Mouse (Mus musculus) intestine, embryonic 16.5 days (tissue): ENCODE data around the gene Smarca4. TPM values are rescaled to one million over a fixed set of nuclear protein-coding genes. Genes with fewer than 3 reads are reported as not detected.

ENCODE experiments used
- ATAC-seq: fragments of 200-750 bp; cut with Nextera tagmentation; 2 replicates; pipeline ENCODE4 v1.8.0; 2017; ENCODE audit warnings: moderate TSS enrichment, moderate library complexity
- H3K27ac ChIP-seq: fragments of 300-500 bp; sonication (generic); 2 replicates; pipeline ENCODE4 v1.5.1; 2014; ENCODE audit warnings: mild to moderate bottlenecking, low read length
- H3K27me3 ChIP-seq: fragments of 300-500 bp; sonication (generic); replicated peaks from 2 replicates; pipeline ENCODE4 v1.6.1; 2014; ENCODE audit warnings: low read length, control low read depth, mixed read lengths; ENCODE audit not compliant: control insufficient read depth, insufficient read depth
- H3K36me3 ChIP-seq: fragments of 300-500 bp; sonication (generic); 2 replicates; pipeline ENCODE4 v1.6.1; 2014; ENCODE audit warnings: low read length, control low read depth; ENCODE audit not compliant: control insufficient read depth, insufficient read depth
- H3K4me1 ChIP-seq: fragments of 300-500 bp; sonication (generic); 2 replicates; pipeline ENCODE4 v1.6.1; 2014; ENCODE audit warnings: low read length, control low read depth, mixed read lengths; ENCODE audit not compliant: control insufficient read depth, insufficient read depth
- H3K4me2 ChIP-seq: fragments of 300-500 bp; sonication (generic); 2 replicates; pipeline ENCODE4 v1.6.1; 2014; ENCODE audit warnings: low read depth, low read length, control low read depth
- H3K4me3 ChIP-seq: fragments of 300-500 bp; sonication (generic); 2 replicates; pipeline ENCODE4 v1.5.1; 2014; ENCODE audit warnings: mild to moderate bottlenecking, low read length
- H3K9ac ChIP-seq: fragments of 300-500 bp; sonication (generic); 2 replicates; pipeline ENCODE4 v1.6.1; 2014; ENCODE audit warnings: low read depth, low read length
- H3K9me3 ChIP-seq: fragments of 300-500 bp; sonication (generic); 2 replicates; pipeline ENCODE4 v1.6.1; 2016; ENCODE audit warnings: low read length, control low read depth; ENCODE audit not compliant: control insufficient read depth
- WGBS: fragments of 180-500 bp; shearing (Covaris S2); extraction: QIAGEN DNeasy Blood & Tissue Kit; methylation state at CpG from one replicate; pipeline ENCODE4 v1.1.7; 2014; 5-methylcytosine and 5-hydroxymethylcytosine counted together
- polyA plus RNA-seq: library from polyadenylated mRNA; unstranded; fragments of >200 nt; fragmentation: Nextera tagmentation; extraction: Ambion mirVana; gene quantifications from 2 replicates; pipeline ENCODE4 v1.2.1, GENCODE M21; 2015

Smarca4 gene
- polyA plus RNA-seq, 1 experiment from 2014 or later: 61.2 TPM

DNA sequence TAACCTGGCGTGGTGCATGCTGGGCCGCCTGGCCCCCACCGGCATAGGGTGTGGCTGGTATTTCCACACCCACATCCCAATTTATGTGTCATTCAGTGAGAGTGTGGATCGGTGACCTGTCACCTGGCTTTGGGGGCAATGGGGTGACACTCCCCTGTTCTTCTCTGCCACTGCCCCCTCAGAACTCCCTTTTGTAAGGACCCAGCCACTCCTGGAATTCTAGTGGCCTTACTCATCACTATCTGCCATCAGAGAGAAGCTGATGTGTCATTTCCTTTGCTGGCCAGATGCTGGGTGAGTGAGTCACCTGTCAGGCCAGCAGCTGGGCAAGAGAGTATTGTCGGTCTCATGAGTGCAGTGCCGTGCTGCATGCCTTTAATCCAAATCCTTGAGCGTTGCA lies 113.3 kb downstream of the Smarca4 start:
- 63% methylated on average over 7 of the region's 7 CpGs for WGBS
- H3K27me3 ChIP-seq: no peaks in the 10 kb centered on the region
- H3K9me3 ChIP-seq: no peaks in the 10 kb centered on the region
- no peak overlapping the region for H3K27ac ChIP-seq
- H3K4me3 ChIP-seq: no peak overlapping the region
- peaks cover 22% of the 10 kb centered on the region for H3K36me3 ChIP-seq
- peaks cover 28% of the 10 kb centered on the region; the same call in 1 of the 2 replicates for H3K4me1 ChIP-seq
- no peak for ATAC-seq
- H3K4me2 ChIP-seq: no peak overlapping the region
- H3K9ac ChIP-seq: no peak overlapping the region

GRCm38 (mm10) chr9:21732288-21732687 lies 116.3 kb downstream of the Smarca4 start:
- H3K4me2 ChIP-seq: no peak overlapping the region
- H3K9ac ChIP-seq: no peak overlapping the region
- no peaks in the 10 kb centered on the region for H3K9me3 ChIP-seq
- H3K27ac ChIP-seq: no peak overlapping the region
- no peak for ATAC-seq
- H3K4me1 ChIP-seq: peaks cover 14% of the 10 kb centered on the region; the same call in 1 of the 2 replicates
- no peak overlapping the region for H3K4me3 ChIP-seq
- H3K36me3 ChIP-seq: peaks cover 43% of the 10 kb centered on the region
- WGBS: 91% methylated on average over 9 of the region's 9 CpGs
- no peaks in the 10 kb centered on the region for H3K27me3 ChIP-seq

DNA sequence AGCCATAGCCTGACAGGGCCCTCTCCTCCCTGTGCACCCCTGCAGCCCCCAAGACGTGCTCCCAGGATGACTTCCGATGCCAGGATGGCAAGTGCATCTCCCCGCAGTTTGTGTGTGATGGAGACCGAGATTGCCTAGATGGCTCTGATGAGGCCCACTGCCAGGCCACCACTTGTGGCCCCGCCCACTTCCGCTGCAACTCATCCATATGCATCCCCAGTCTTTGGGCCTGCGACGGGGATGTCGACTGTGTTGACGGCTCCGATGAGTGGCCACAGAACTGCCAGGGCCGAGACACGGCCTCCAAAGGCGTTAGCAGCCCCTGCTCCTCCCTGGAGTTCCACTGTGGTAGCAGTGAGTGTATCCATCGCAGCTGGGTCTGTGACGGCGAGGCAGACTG lies 117.5 kb downstream of the Smarca4 start:
- 86% methylated on average over 17 of the region's 17 CpGs for WGBS
- H3K36me3 ChIP-seq: peaks cover 54% of the 10 kb centered on the region
- no peak overlapping the region for H3K4me2 ChIP-seq
- ATAC-seq: peak; percentile 6
- H3K27me3 ChIP-seq: no peaks in the 10 kb centered on the region
- no peak overlapping the region for H3K9ac ChIP-seq
- peaks cover 9% of the 10 kb centered on the region; the same call in 1 of the 2 replicates for H3K4me1 ChIP-seq
- H3K27ac ChIP-seq: peak overlapping the region; percentile 79
- no peaks in the 10 kb centered on the region for H3K9me3 ChIP-seq
- H3K4me3 ChIP-seq: no peak overlapping the region

GRCm38 (mm10) chr9:21733989-21734388 lies 118.0 kb downstream of the Smarca4 start:
- Histone ChIP-seq H3K4me1 (peaks cover 9% of the 10 kb centered on the region; the same call in 1 of the 2 replicates), H3K9me3 (no peaks in the 10 kb centered on the region), H3K4me3 (no peak overlapping the region), H3K36me3 (peaks cover 58% of the 10 kb centered on the region), H3K9ac (no peak overlapping the region), H3K4me2 (no peak overlapping the region), H3K27me3 (no peaks in the 10 kb centered on the region), H3K27ac (peak overlapping the region; percentile 79)
- 80% methylated on average over 7 of the region's 7 CpGs for WGBS
- peak; percentile 80 for ATAC-seq

- 83% methylated on average over 14 of the region's 14 CpGs for WGBS
- no peaks in the 10 kb centered on the region for H3K27me3 ChIP-seq
- no peaks in the 10 kb centered on the region for H3K9me3 ChIP-seq
- 0 out of 2 replicates have a peak, but pooled peaks cover 6% of the 10 kb centered on the region for H3K4me1 ChIP-seq
- H3K4me2 ChIP-seq: no peak overlapping the region
- H3K4me3 ChIP-seq: no peak overlapping the region
- no peak overlapping the region for H3K9ac ChIP-seq
- ATAC-seq: no peak
- peaks cover 64% of the 10 kb centered on the region for H3K36me3 ChIP-seq
- H3K27ac ChIP-seq: no peak overlapping the region
Observed at GRCm38 (mm10) chr9:21735126-21735525, 119.2 kb downstream of the Smarca4 start.

DNA sequence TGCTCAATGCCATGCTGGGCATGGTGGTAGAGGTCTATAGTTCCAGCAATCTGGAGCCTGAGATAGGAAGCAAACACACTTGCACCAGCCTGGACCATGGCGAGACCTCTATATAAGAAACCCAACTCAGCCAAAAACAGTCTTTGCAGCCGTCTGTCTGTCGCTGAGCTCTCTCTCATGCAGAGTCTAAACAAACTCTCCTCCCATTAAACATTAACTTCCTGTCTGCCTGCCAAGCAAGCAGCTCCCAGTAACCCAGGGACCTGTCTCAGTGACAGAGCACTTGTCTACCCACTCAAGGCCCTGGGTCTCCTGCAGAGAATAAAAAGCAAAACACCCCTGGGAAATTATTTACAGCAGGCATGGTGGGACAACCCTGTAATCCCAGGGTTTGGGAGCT lies 120.6 kb downstream of the Smarca4 start:
- 0 out of 2 replicates have a peak, but pooled peaks cover 6% of the 10 kb centered on the region for H3K4me1 ChIP-seq
- no peaks in the 10 kb centered on the region for H3K9me3 ChIP-seq
- no peak overlapping the region for H3K4me3 ChIP-seq
- no peak overlapping the region for H3K4me2 ChIP-seq
- peaks cover 66% of the 10 kb centered on the region for H3K36me3 ChIP-seq
- WGBS: 20% methylated on average over 3 of the region's 3 CpGs
- peak; percentile 50 for ATAC-seq
- H3K9ac ChIP-seq: 0 out of 2 replicates have a peak overlapping the region, but pooled peaks have one; percentile 34
- no peaks in the 10 kb centered on the region for H3K27me3 ChIP-seq
- peak overlapping the region; percentile 51 for H3K27ac ChIP-seq

DNA sequence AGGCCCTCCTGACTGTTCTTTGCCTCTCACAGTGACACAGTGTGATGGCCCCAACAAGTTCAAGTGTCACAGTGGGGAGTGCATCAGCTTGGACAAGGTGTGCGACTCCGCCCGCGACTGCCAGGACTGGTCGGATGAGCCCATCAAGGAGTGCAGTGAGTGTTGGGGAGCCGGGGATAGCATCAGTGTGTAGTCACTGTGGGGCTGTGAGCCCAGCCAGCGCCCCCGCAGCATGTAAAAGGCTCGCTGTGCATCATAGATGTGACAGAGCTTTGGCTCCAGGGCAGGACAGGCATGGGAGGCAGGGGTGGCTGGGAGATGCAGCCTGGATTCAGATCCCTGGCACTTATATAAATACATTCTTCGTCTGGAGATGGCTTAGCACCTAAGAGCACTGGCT lies 121.2 kb downstream of the Smarca4 start:
- Histone ChIP-seq H3K9me3 (no peaks in the 10 kb centered on the region), H3K27me3 (no peaks in the 10 kb centered on the region), H3K4me3 (no peak overlapping the region), H3K9ac (0 out of 2 replicates have a peak overlapping the region, but pooled peaks have one; percentile 34), H3K27ac (peak overlapping the region; percentile 51), H3K36me3 (peaks cover 69% of the 10 kb centered on the region), H3K4me2 (no peak overlapping the region), H3K4me1 (0 out of 2 replicates have a peak, but pooled peaks cover 6% of the 10 kb centered on the region)
- no peak for ATAC-seq
- 88% methylated on average over 10 of the region's 10 CpGs for WGBS

GRCm38 (mm10) chr9:21738776-21739175 lies 122.8 kb downstream of the Smarca4 start:
- Histone ChIP-seq H3K27me3 (no peaks in the 10 kb centered on the region), H3K4me1 (0 out of 2 replicates have a peak, but pooled peaks cover 1% of the 10 kb centered on the region), H3K9ac (no peak overlapping the region), H3K9me3 (no peaks in the 10 kb centered on the region), H3K27ac (no peak overlapping the region), H3K4me3 (no peak overlapping the region), H3K36me3 (peaks cover 63% of the 10 kb centered on the region), H3K4me2 (no peak overlapping the region)
- WGBS: 82% methylated on average over 7 of the region's 7 CpGs
- no peak for ATAC-seq

DNA sequence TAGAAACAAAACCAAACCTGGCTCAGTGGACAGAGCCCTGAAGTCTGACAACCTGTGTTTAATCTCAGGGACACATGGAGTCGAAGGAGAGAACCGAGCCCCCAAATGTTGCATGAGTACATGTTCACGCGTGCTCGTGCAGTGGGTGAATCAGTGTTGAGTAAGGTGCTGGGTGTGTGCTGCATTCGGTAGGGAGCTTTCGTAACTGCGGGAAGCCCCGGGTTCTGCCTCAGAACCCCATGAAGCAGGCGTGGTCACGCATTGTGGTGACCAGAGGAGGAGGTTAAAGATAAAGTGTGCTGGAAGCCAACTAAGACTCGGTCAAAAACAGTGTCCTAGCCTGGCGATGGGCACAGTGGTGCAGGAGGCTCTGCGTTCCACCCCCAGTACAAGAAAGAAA lies 124.5 kb downstream of the Smarca4 start:
- Histone ChIP-seq H3K9ac (no peak overlapping the region), H3K27me3 (no peaks in the 10 kb centered on the region), H3K4me3 (no peak overlapping the region), H3K9me3 (no peaks in the 10 kb centered on the region), H3K27ac (no peak overlapping the region), H3K36me3 (peaks cover 62% of the 10 kb centered on the region), H3K4me1 (no peaks in the 10 kb centered on the region), H3K4me2 (no peak overlapping the region)
- ATAC-seq: no peak
- 92% methylated on average over 14 of the region's 14 CpGs for WGBS

DNA sequence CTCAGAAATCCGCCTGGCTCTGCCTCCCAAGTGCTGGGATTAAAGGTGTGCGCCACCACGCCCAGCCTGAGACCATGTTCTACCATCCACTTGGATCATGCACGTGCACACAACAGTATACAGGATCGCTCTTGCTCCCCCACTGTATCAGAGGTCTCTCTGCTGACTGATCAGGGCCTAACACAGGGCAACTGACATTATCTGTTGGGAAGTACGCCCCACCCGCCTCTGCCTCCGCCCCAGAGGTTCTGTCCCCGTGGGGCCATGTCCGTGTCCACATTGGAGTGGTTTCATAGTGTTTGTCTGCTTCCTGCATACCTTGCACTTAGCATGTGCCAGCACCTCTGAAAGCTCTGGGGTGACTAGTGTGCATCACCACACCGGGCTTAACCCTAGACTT lies 125.5 kb downstream of the Smarca4 start:
- peaks cover 67% of the 10 kb centered on the region for H3K36me3 ChIP-seq
- WGBS: 91% methylated on average over 11 of the region's 11 CpGs
- no peak overlapping the region for H3K9ac ChIP-seq
- no peaks in the 10 kb centered on the region for H3K4me1 ChIP-seq
- no peak overlapping the region for H3K27ac ChIP-seq
- H3K4me3 ChIP-seq: no peak overlapping the region
- ATAC-seq: no peak
- H3K4me2 ChIP-seq: no peak overlapping the region
- no peaks in the 10 kb centered on the region for H3K27me3 ChIP-seq
- H3K9me3 ChIP-seq: no peaks in the 10 kb centered on the region
